Mouse (Mus musculus) common myeloid progenitor, adult 5-6 weeks (primary cell): ENCODE data around the gene Nr3c2. TPM values are rescaled to one million over a fixed set of nuclear protein-coding genes. Genes with fewer than 3 reads are reported as not detected.

ENCODE experiments used
- ATAC-seq: replicated peaks from 2 replicates; pipeline ENCODE4 v1.8.0; 2016; ENCODE audit warnings: low read depth, mild to moderate bottlenecking, moderate TSS enrichment, inconsistent platforms; ENCODE audit not compliant: poor library complexity, severe bottlenecking
- total RNA-seq: library from RNA; stranded (forward); fragments of 200-1000, 187-1606 nt; gene quantifications from 2 replicates; pipeline ENCODE4 v1.2.3, GENCODE M21; 2017

Gene Nr3c2
- total RNA-seq, 1 experiment from 2014 or later, result 6.6 TPM

- no peak for ATAC-seq
These were observed 246.0 kb downstream of the Nr3c2 start for GRCm38 (mm10) chr8:77145285-77145684.

GRCm38 (mm10) chr8:77154496-77154895, 255.3 kb downstream of the Nr3c2 start:
- ATAC-seq, result peak; percentile 74

- no peak for ATAC-seq
These were observed 270.1 kb downstream of the Nr3c2 start for GRCm38 (mm10) chr8:77169320-77169719.

- ATAC-seq, result no peak
These were observed 270.7 kb downstream of the Nr3c2 start for GRCm38 (mm10) chr8:77169757-77170438.

GRCm38 (mm10) chr8:77170439-77170759, 271.2 kb downstream of the Nr3c2 start:
- ATAC-seq, result no peak

GRCm38 (mm10) chr8:77173075-77173657, 273.9 kb downstream of the Nr3c2 start:
- no peak for ATAC-seq

GRCm38 (mm10) chr8:77173736-77174135, 274.5 kb downstream of the Nr3c2 start:
- no peak for ATAC-seq

GRCm38 (mm10) chr8:77175471-77175870, 276.2 kb downstream of the Nr3c2 start:
- ATAC-seq, result no peak

- no peak for ATAC-seq
These were observed 277.1 kb downstream of the Nr3c2 start for GRCm38 (mm10) chr8:77176343-77176742.

- no peak for ATAC-seq
These were observed 286.6 kb downstream of the Nr3c2 start for GRCm38 (mm10) chr8:77185816-77186215.

- ATAC-seq, result no peak
These were observed 287.8 kb downstream of the Nr3c2 start for GRCm38 (mm10) chr8:77186914-77187536.

- no peak for ATAC-seq
These were observed 288.5 kb downstream of the Nr3c2 start for GRCm38 (mm10) chr8:77187748-77188147.

- no peak for ATAC-seq
These were observed 289.1 kb downstream of the Nr3c2 start for GRCm38 (mm10) chr8:77188298-77188697.

GRCm38 (mm10) chr8:77189318-77189717, 290.1 kb downstream of the Nr3c2 start:
- no peak for ATAC-seq

GRCm38 (mm10) chr8:77190393-77190792, 291.2 kb downstream of the Nr3c2 start:
- ATAC-seq, result no peak

GRCm38 (mm10) chr8:77209297-77209696, 310.1 kb downstream of the Nr3c2 start:
- 0 out of 2 replicates have a peak, but pooled peaks have one; percentile 39 for ATAC-seq

GRCm38 (mm10) chr8:77213893-77214464, 314.7 kb downstream of the Nr3c2 start:
- no peak for ATAC-seq

- ATAC-seq, result no peak
These were observed 315.4 kb downstream of the Nr3c2 start for GRCm38 (mm10) chr8:77214665-77215064.

GRCm38 (mm10) chr8:77215191-77215590, 315.9 kb downstream of the Nr3c2 start:
- no peak for ATAC-seq

- no peak for ATAC-seq
These were observed 323.9 kb downstream of the Nr3c2 start for GRCm38 (mm10) chr8:77223123-77223522.

GRCm38 (mm10) chr8:77227742-77228141, 328.5 kb downstream of the Nr3c2 start:
- no peak for ATAC-seq
